Mouse (Mus musculus): ENCODE measurements around the gene Zdhhc5.

DNA sequence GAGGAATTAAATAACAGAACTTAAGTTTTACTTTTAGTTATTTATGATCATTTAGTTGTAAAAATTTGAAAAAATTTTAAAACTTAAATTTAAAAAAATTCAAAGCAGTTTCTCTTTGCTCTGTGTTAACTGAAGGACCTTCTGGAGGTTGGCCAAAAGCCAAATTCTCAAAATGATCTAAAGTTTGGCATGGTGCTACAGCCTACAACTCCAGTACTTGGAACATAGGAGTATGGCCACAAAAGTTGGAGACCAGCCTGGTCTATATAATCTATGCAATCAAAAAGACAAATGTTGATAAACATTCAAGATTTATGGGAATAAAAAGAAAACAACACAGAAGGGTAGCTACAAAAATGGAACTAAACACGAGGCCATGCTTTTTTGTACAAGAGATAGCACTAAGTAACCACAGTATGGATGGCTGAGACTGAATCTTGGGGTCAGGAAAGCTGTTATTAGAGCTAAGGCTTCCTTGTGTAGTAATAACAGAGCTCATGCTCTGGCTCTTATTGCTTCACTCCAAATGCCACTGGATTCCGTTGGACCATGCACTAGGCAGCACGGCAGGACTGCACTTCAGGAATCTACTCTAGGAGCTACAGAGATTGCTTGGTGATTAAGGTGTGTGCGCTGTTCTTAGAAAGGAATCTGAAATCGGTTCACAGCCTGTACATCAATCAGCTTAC is 19.8 kb downstream of the Zdhhc5 start:
- TF ChIP-seq CTCF (IDR thresholded peaks at IDR 0.05; ENCODE audit: low read depth) (no peak), EP300 (IDR thresholded peaks at IDR 0.05; ENCODE audit: low read depth) (no peak)
